Mouse (Mus musculus) limb, embryonic 15.5 days (tissue): ENCODE measurements around the gene Arhgef12. TPM values are rescaled to one million over a fixed set of nuclear protein-coding genes. Genes with fewer than 3 reads are reported as not detected.

Source experiments
- polyA plus RNA-seq: library from polyadenylated mRNA; unstranded; fragments of >200 nt; fragmentation: Nextera tagmentation; extraction: Ambion mirVana; gene quantifications from 2 replicates; pipeline ENCODE4 v1.2.1, GENCODE M21; 2015

Arhgef12 gene
- polyA plus RNA-seq, 1 experiment from 2014 or later: 13.2 TPM

Other genes with a start within 250 kb of the Arhgef12 start
- 1.1 and 1.4 TPM in 2 replicates for gene Grik4, start 162.7 kb downstream of the Arhgef12 start, polyA plus RNA-seq
- gene Tmem136, start 9.3 kb upstream of the Arhgef12 start, polyA plus RNA-seq: 5.0 and 5.3 TPM in 2 replicates
- gene Pou2f3, start 103.1 kb upstream of the Arhgef12 start, polyA plus RNA-seq: 10.2 and 11.8 TPM in 2 replicates
- gene Oaf, start 132.7 kb upstream of the Arhgef12 start, polyA plus RNA-seq: 78.4 and 102 TPM in 2 replicates
- 177 and 186 TPM in 2 replicates for gene Trim29, start 203.6 kb upstream of the Arhgef12 start, polyA plus RNA-seq